Mouse (Mus musculus): ENCODE results near the gene Cel.
A peak's percentile ranks its signal among the peaks of the same experiment; 100 is the strongest.

Gene Cel

DNA sequence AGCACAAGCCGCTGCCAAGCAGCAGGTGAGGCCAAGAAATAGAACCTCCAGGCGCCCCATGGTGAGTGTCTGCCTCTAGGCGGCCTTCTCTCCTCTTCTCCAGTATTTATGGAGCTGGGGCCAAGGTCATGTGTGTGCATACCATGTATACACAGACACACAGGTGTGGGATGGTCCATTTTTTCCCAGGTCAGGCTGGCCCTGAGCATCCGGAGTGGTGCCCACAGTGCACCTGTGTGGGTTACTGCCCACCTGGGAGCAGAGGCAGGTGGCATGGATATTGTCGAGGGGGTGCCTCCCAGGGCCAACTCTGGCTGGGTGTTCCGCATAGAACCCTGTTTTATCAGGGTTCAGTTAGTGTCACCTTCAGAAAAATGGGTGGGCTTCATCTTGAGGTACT, at the start of gene Cel:
Cel (minus strand) TSS at position 101 of the 400 bp plus-strand sequence.
- no peak for DNase-seq

DNA sequence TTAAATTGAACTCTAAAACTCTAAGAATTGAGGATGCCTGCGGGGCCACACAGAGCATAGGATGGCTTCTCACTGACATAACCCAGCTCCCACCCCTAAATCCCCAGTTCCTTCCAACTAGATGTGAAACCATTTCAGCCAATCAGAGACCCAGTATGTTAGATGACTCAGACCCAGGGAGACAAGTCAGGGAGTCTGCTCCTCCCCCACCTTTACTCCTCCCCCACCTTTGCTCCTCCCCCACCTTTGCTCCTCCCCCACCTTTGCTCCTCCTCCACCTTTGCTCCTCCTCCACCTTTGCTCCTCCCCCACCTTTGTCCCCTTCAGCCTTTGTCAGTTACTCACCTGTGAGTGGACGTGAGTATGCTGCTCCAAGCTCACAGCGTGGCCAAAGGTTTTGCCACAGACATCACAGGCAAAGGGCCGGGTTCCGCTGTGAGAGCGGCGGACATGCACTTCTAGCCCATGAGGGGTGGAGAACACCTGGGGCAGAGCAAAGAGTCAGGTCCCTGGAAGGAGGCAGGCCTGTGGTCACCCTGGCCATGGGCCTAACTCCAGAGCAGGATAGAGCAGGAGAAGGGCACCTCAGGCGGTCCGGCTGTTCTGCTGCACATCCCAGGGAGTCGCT, 49.3 kb upstream of the Cel start:
- DNase-seq = no peak

DNA sequence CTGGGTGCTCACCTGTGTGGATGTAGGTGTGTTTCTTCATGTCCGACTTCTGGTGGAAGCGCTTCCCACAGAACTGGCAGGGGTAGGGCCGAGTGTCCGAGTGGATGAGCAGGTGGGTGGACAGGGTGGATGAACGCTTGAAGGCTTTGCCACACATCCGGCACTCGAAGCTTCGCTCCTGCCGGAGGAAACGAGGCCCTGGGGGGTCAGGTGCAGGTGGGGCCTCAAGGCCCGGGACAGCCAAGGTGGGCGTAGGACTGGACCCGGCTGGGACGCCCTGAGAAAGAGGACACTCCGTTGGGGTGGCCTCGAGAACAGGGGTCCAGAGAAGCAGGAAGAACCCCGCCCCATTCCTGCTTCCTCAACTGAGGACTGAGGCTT, 48.2 kb upstream of the Cel start:
- no peak for DNase-seq

DNA sequence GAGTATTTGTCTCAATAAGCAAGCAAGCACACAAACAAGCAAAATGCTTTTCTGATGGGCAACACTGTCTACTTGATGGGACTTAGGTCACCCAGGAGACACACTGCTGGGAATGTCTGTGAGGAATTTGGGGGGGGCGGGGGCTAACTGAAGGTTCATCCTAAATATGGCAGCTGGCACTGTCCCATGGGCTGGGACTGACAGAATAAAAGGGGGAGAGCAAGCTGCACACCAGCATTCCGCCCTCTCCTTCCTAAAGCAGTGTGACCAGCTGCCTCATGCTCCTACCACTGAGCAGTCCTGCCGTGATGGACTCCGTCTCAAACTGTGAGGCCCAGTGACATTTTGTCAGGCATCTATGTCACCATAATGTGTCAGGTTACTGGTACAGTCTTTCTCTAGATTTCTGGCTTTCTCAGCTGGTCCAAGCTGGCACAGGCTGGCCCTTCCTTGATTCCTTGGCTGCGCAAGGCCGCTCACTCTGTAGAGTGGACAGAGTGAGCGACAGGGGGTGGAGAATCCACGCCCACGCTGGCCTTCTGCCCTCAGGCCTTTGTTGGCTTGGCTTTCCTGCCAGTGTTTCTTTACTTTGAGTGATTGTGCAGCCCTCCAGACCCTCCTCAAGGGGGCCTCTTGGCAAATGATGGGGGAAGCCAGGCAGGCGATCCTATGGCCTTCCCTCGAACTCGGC, 47.7 kb upstream of the Cel start:
- no peak for DNase-seq

DNA sequence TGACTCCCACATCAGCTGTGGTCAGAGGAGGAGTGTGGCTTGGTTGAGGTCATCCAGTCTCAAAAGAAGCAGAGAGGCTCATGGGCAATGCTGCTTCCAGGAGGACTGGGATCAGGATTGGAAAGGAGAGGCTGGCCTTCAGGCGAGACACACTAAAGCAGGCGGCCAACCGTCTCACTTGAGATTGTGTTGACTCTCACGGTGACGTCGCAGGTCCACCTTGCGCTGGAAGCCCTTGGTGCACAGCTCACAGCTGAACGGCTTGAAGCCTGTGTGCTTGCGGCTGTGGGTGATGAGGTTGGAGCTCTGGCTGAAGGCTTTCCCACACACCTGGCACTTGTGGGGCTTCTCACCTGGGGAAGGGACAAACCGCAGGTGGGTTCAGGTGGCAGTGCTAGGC, 46.6 kb upstream of the Cel start:
- DNase-seq = no peak

DNA sequence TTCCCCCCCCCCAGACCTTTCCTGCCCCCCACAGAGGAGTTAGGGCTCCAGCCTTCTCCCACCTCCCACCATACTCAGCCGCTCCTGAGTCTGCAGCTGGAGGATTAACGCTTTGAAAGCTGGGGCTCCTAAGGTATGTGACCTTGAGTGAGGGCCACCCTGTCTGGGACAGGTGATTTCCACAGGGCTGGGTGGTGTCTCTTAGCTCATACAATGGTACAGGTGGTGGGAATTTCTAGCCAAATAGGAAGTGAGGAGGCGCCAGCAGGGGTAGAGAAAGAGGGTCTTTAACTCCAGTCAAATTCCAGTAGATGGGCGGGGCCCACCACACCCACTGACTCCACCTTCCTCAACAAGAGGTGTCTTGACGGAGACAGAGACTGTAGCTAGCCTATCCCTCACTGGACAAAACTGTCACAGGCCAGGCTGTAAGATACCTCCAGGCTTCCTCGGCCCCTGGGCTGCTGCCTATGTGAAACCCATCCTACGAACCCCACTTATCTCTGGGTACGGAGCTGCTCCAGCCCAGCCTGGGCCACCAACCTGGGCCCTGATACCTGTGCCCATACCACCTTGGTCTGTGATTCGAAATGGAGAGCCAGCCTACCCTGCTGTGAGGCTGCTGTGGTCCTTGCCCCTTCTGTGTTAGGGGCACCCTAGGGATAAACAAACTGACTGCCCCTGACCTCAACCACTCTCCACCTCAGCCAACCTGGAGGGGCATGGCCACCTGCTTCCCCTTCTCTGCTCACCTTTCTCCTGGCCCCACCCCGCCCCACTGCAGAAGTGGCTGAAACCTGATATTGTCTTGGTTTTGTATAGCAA, 44.4 kb upstream of the Cel start:
- no peak for DNase-seq

DNA sequence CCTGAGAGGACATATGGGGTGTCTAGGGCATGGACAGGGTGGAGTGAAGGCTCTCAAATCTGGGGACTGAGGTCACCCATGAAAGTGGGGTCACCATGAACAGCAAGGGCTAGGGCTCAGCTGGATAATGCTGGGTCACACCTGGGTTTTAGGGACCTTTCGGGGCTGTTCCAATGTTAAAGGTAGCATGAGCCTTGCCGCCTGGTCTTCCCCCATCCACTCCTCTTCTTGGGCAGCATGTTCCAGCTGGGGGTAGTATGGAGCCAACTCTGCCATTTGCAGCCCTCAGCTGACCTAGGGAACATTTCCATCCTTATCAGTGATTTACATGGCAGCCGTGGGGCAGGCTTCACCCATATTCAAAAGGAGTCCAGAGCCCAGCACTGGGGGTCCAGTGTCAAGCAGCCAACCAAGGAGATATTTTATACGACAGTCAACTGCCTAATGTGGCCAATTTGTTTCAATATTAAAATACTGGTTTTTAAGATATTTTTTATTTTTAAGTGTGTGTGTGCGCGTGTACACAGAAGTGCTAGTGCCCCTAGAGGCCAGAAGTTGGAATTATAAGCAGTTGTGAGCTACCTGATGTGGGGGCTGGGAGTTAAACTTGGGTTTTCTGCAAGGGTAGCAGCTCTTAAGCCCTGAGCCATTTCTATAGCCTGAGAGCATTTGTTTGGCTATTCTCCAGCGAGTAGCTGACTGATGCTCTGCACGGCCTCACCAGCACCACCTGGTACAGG, 43.6 kb upstream of the Cel start:
- no peak for DNase-seq

DNA sequence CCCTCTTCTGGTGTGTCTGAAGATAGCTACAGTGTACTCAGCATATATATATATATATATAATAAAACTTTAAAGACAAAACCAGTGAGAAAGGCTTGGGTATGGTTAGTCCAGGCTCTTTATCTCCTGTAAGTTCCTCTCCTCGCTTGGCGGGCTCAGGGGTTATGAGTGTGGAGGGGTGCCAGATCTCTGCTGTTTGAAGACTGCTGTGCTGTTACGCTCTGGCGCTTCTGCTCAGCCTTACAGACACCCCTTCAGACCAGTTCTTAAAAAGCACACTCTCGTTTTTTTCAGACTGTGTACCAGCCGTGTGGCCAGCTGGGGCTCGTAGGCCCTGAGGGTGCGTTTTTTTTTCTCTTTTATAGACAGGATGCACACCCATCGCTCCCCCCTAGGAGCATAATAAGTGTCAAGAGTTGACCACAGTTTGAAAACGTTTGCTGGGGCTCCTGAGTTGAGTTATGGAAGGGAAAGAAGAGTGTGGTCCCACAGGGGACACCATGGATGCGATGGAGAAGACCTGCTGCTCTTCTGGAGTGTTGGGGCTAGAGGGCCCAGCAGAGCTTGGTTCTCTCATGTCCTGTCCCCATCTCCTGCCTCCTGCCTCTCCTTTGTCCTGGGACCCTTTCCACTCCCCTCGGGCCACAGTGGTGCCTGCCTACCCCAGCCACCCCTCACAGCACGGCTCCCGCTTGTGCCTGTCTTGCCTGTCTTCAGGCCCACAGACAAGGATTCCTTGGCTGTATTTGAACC, 42.8 kb upstream of the Cel start:
- no peak for DNase-seq

DNA sequence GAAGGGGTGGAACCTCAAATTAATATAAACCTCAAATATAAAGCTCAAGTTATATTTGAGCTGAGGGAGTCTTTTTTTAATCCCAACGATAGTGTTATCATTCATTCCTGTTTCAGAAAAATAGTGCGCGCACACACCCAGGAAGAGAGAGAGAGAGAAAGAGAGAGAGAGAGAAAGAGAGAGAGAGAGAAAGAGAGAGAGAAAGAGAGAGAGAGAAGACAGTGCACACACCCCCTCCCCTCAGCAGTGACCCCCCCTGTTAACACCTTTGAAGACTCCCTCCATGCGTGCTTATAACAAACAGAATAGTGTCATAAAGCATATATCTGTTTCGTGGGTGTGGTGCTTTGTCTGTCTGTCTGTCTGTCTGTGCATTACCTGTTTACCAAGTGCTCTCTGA, 40.3 kb upstream of the Cel start:
- no peak for DNase-seq

DNA sequence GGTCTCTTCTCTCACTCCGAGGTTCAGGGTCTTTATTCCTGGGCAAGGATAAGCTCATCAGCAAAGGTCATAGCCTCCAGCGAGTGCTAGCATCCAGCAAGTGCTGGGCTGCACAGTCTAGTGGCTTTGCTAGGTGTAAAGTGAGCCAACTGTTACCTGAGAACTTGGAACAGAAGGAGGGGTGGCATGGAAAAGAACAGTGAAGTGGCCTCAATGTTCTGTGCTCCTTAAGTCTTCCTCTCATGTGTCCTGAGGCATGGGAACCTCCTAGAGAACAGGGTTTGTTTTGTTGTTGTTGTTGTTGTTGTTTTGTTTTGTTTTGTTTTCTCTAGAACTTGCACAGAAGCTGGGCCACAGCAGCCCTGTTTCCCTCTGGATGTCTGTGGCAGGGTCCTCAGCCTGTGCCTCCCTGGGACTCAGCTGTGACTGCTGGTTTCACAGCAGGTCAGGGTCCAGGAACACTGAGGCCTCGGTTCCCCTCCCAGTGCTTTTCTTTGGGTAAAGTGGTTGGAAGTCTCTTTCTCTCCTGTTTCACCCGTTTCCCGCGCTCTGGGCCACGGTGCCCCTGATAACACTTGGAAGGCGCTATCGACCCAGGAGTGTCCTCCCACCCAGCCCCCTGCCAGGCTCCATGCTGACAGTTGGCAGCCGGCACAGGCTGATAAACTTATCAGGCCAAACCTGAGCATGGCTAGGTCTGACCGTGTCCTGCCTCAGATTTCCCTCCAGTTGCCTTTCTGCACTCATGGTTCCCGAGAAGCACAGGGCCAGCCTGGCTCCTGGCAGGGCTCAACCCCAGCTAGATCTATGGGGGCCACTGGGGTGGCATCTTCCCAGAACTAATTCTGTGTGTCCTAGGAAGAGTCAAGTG, 38.8 kb upstream of the Cel start:
- DNase-seq = no peak

DNA sequence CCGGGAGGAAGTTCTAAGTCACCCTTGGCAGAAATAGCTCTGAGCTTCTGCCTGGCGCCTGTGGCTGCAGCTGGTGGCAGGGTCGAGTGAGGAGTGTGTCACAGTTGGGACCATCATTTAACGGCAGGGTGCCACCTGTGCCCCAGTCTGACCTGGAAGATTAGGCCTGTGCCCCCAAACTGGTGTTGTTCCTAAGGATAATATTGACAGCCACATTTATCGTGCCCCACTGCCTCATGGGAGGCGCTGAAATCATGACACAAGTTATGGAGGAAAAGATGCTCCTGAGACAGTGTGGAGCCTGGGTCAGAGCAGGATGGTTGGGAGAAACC, 36.3 kb upstream of the Cel start:
- DNase-seq = no peak

DNA sequence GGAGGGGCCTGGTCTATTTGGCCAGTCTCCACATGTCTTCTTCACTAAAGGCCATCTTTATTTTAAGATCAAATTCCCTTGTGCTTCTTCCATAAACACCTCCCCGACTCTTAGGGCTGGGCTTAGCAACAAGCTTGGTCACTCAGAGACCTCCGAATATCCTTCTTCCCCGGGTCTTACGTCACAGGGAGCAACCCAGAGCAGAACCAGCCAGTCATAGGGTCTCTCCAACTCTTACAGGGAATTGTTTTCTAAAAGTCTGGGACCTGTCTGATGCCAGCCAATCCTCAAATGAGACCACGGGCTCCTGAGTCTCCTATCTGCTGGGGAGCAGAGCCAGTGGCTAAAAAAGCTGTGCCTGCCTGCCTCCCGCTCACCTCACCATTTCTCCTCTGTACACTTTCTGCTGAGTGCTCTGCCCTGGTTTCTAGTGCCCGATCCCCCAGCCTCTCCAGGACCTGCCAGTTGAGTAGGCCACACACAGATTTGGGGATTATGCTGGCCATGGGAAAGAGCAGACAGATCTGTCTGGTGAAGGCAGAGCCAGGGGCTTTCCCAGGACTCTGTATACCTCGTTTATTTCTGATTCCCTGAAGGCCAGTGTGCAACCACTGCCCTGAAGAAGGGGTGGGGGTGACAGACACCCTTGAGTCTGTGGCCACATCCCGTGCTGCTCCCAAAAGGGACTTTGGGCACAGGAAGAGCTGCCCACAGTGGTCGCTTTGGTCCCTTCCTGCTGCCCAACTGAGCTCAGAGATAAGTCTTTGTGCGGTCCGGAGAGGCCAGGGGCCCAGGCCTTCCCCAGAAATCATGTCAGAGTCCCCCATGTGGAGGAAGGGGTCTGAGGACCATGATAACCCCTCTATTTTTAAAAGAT, 35.7 kb upstream of the Cel start:
- no peak for DNase-seq

DNA sequence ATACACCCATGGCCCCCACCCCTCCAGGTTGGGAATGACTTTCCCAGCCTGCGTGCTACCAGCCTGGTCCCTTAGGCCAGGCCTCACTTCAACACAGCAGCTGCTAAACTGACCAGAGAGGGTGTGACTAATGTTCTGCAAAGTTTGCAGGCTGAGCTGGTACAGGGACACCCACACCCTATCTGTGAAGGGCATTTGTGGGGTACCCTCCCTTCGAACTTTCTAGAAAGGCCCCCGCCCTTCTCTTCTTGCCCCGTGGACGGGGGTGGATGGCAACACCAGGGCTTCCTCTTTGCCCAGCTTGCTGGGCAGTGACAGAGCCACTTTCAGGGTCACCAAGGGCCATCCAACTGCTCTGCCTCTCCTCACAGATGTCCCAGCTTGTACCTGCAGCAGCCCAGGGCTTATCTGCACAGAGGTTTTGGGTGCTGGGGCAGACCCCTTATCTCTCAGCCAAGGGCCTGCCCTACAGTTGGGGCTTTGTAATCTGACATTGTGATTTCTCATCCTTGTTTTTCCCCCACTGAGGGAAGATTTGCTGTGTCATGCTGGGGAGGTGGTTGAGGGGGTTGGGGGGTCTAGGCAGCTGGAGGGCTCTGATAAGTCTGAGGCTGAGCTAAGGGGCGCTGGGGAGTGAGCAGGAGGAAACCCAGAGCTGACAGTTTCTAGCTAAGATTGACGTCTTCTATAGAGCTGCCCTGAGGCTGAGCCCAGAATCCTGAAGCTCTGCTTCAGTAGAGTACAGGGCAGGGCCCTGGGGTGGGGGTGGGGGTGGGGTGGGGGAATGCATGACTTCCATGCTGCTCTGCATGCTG, 34.7 kb upstream of the Cel start:
- no peak for DNase-seq

DNA sequence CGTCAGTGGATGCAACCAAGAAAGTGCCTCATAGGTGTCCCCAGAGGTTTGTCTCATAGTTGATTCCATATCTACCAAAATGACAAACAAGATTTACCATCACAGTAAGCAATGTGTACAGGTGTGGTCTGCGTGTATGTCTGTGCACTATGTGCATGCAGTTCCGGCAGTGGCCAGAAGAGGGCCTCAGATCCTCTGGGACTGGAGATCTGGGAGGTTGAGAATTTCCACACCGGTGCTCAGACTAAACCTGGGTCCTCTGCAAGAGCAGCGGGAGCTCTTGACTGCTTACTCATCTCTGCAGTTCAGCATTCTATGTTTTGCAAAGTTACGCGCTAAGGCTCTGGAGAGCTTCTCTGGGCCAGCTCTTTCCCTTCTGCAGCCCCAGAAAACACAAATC, 33.8 kb upstream of the Cel start:
- DNase-seq = no peak

DNA sequence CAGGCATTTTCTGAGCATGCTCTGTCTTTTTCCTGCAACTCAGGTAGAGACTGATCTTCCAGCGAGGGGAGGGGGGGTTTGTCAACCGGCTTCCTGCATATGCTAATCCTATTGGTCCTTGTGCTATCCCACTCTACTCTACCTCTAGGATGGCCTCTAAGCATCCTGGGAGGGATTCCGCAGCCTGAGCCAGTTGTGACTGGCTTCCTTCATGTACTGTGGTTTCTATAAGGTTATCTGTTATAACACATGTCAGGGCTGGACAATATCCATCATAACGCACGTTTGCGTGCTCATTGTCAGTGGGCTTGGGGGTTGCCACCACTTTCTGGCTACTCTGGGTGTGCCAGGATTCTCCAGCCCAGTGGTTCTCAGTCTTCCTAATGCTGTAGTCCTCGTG, 32.8 kb upstream of the Cel start:
- DNase-seq = no peak

DNA sequence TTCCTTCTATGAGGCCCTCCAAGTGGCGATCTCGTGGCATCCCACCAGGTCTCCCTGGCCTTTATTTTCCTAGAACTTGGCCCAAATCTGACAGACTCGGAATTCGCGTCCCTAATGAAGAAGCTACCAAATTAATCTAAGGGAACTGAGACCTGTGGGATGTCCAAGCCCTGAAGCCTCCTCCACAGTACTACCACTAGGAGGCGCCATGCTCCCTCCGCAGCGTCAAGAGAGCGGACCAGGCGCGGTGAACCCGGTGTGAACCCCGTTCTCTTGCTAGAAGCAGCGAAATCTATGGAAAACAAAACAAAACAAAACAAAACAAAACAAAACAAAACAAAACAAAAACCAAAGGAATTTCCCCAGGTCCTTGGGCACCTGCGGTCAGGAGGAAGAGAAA, 29.6 kb upstream of the Cel start:
- peak; percentile 71 to 74 for DNase-seq

DNA sequence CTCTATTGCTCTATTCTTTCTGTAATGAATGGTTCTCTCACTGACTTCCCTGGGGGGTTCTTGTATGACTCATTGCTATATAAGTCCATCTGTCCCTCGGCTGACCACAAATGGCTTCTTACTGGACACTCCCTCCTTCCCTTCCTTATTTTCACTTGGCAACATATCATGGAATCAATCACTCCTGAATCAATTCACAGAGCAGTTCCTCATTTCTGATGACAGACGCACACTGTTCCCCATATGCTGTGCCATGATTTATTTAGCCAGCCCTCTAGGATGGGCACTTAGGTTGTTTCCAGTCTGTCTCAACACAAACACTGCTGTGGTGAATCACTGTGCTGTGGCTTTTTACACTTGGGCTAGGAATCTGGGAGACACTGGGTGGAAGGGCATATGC, 28.3 kb upstream of the Cel start:
- DNase-seq = no peak

DNA sequence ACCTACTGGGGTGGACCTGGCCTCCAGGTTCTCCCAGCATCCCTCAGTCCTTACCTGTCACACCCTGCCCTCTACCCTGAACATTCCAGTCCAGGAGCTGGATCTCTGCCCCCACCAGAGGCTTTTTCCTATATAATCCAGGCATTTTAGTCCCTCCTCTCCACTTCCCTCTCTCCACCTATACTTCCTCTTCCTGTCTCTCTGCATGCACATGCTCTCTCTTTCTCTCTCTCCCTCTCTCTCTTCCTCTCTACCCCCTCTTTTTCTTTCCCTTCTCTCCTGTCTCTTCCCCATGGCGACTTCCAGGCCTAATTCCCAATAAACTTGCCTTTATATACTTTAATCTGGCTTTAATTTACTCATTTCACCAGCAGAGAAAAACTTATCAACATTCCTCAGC, 25.4 kb upstream of the Cel start:
- DNase-seq = no peak

DNA sequence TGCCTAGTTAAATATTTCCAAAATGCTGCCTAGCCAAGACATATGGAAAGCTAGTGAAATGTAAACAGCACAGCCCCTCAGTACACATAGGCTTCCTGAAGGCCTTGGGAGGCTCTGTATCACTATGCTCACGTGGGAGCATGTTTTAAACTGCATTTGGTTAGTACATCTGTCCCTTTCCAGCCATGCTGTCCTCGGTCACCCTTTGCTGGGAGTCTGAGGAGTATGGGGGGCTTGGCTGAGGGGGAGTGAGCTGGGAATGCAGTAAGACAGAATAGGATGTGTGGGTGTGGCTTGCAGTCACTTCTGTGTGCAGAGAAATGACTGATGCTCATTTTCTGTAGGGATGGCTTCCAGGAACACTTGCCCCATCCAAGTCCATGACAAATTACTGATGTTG, 22.5 kb upstream of the Cel start:
- DNase-seq = no peak

DNA sequence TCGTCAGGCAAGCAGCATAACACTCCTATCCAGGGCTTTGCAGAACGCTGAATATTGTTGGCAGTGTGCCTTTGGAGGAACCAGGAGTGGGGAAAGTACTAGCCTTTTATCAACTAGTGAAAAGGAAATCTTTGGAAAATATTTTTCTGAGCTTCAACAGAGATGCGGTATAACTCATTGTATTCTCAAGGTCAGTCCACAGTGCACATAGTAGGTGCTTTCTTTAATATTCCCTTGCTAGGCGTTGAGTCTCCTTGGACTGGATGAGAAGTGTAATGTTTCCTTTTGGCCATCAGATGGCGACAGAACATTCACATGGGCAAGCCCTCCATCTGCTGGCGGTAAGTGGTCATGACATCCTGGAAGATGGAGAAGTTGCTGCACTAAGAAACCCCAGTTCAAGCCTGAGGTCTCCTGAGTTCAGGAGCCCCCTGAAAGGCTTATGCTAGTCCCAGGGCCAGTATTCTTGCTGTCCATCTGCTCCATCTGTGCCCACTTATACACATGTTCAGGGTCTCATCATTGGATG, 21.9 kb upstream of the Cel start:
- DNase-seq = peak; percentile 83 to 90

Data from kidney, postnatal 25 days (tissue).